Mouse (Mus musculus) neural tube, embryonic 11.5 days (tissue): Measurements from ENCODE around the gene Dennd1a. TPM values are rescaled to one million over a fixed set of nuclear protein-coding genes. Genes with fewer than 3 reads are reported as not detected.

Source experiments
- ATAC-seq: fragments of 200-750 bp; cut with Nextera tagmentation; 2 replicates; pipeline ENCODE4 v1.8.0; 2017; ENCODE audit warnings: moderate number of reproducible peaks, mild to moderate bottlenecking, moderate TSS enrichment, moderate library complexity; ENCODE audit not compliant: insufficient read depth, low FRiP score, low TSS enrichment
- DNase-seq: peaks from one replicate; pipeline ENCODE4 v3.0.0-alpha.2; 2015; ENCODE audit warnings: low spot score
- H3K27ac ChIP-seq: fragments of 300-500 bp; sonication (generic); 2 replicates; pipeline ENCODE4 v1.5.1; 2014; ENCODE audit warnings: low read depth, mild to moderate bottlenecking, low read length
- H3K27me3 ChIP-seq: fragments of 300-500 bp; sonication (generic); 2 replicates; pipeline ENCODE4 v1.6.1; 2014; ENCODE audit warnings: mild to moderate bottlenecking, low read length, mixed read lengths; ENCODE audit not compliant: control insufficient read depth, insufficient read depth
- H3K36me3 ChIP-seq: fragments of 300-500 bp; sonication (generic); 2 replicates; pipeline ENCODE4 v1.6.1; 2014; ENCODE audit warnings: mild to moderate bottlenecking, low read length, moderate library complexity, mixed read lengths; ENCODE audit not compliant: control insufficient read depth, insufficient read depth
- H3K4me1 ChIP-seq: fragments of 300-500 bp; sonication (generic); 2 replicates; pipeline ENCODE4 v1.6.1; 2014; ENCODE audit warnings: low read length, mixed read lengths; ENCODE audit not compliant: control insufficient read depth, insufficient read depth
- H3K4me2 ChIP-seq: fragments of 300-500 bp; sonication (generic); 2 replicates; pipeline ENCODE4 v1.6.1; 2014; ENCODE audit warnings: low read depth, mild to moderate bottlenecking, moderate library complexity
- H3K4me3 ChIP-seq: fragments of 300-500 bp; sonication (generic); 2 replicates; pipeline ENCODE4 v1.5.1; 2014; ENCODE audit warnings: low read depth, low read length
- H3K9ac ChIP-seq: fragments of 300-500 bp; sonication (generic); 2 replicates; pipeline ENCODE4 v1.6.1; 2014; ENCODE audit warnings: mild to moderate bottlenecking, low read length
- H3K9me3 ChIP-seq: fragments of 300-500 bp; sonication (generic); 2 replicates; pipeline ENCODE4 v1.6.1; 2016; ENCODE audit warnings: low read length; ENCODE audit not compliant: control insufficient read depth
- WGBS: fragments of 180-500 bp; shearing (Covaris S2); extraction: QIAGEN DNeasy Blood & Tissue Kit; methylation state at CpG from one replicate; pipeline ENCODE4 v1.1.7; 2014; 5-methylcytosine and 5-hydroxymethylcytosine counted together
- polyA plus RNA-seq: library from polyadenylated mRNA; unstranded; fragments of >200 nt; fragmentation: Nextera tagmentation; extraction: Ambion mirVana; gene quantifications from 2 replicates; pipeline ENCODE4 v1.2.1, GENCODE M21; 2014

Dennd1a gene
- polyA plus RNA-seq, 1 experiment from 2014 or later, result 7.3 TPM

GRCm38 (mm10) chr2:38142905-38143304, 144.3 kb downstream of the Dennd1a start:
- Histone ChIP-seq H3K36me3 (no peaks in the 10 kb centered on the region), H3K27ac (no peak overlapping the region), H3K4me3 (no peak overlapping the region), H3K4me1 (peaks cover 5% of the 10 kb centered on the region; the same call in 1 of the 2 replicates), H3K9ac (no peak overlapping the region), H3K9me3 (no peaks in the 10 kb centered on the region), H3K4me2 (no peak overlapping the region), H3K27me3 (no peaks in the 10 kb centered on the region)
- ATAC-seq (no peak), DNase-seq (no peak)
- WGBS, result 39% methylated on average over 5 of the region's 5 CpGs

- Histone ChIP-seq H3K9ac (no peak overlapping the region), H3K4me2 (no peak overlapping the region), H3K4me1 (peaks cover 5% of the 10 kb centered on the region; the same call in 1 of the 2 replicates), H3K36me3 (no peaks in the 10 kb centered on the region), H3K27ac (no peak overlapping the region), H3K4me3 (no peak overlapping the region), H3K9me3 (no peaks in the 10 kb centered on the region), H3K27me3 (no peaks in the 10 kb centered on the region)
- no peak for ATAC-seq
- no peak for DNase-seq
- WGBS, result 76% methylated on average over 2 of the region's 2 CpGs
Observed at GRCm38 (mm10) chr2:38142210-38142609, 145.0 kb downstream of the Dennd1a start.

GRCm38 (mm10) chr2:38139536-38139935, 147.7 kb downstream of the Dennd1a start:
- Histone ChIP-seq H3K27me3 (no peaks in the 10 kb centered on the region), H3K4me3 (no peak overlapping the region), H3K4me1 (peaks cover 5% of the 10 kb centered on the region; the same call in 1 of the 2 replicates), H3K27ac (no peak overlapping the region), H3K9ac (no peak overlapping the region), H3K4me2 (no peak overlapping the region), H3K36me3 (no peaks in the 10 kb centered on the region), H3K9me3 (no peaks in the 10 kb centered on the region)
- 61% methylated on average over 3 of the region's 3 CpGs for WGBS
- no peak for DNase-seq
- no peak for ATAC-seq

- Histone ChIP-seq H3K27ac (no peak overlapping the region), H3K27me3 (no peaks in the 10 kb centered on the region), H3K9me3 (no peaks in the 10 kb centered on the region), H3K4me2 (no peak overlapping the region), H3K4me3 (no peak overlapping the region), H3K9ac (no peak overlapping the region), H3K4me1 (peaks cover 5% of the 10 kb centered on the region; the same call in 1 of the 2 replicates), H3K36me3 (no peaks in the 10 kb centered on the region)
- WGBS, result 7% methylated on average over 5 of the region's 5 CpGs
- DNase-seq, result peak; percentile 62
- peak; percentile 83 for ATAC-seq
Observed at GRCm38 (mm10) chr2:38137086-38137485, 150.1 kb downstream of the Dennd1a start.

GRCm38 (mm10) chr2:38135427-38135826, 151.8 kb downstream of the Dennd1a start:
- ATAC-seq (no peak), DNase-seq (no peak)
- no peak overlapping the region for H3K4me3 ChIP-seq
- H3K27me3 ChIP-seq, result no peaks in the 10 kb centered on the region
- no peak overlapping the region for H3K4me2 ChIP-seq
- no peak overlapping the region for H3K27ac ChIP-seq
- no peaks in the 10 kb centered on the region for H3K36me3 ChIP-seq
- H3K9ac ChIP-seq, result no peak overlapping the region
- peaks cover 5% of the 10 kb centered on the region; the same call in 1 of the 2 replicates for H3K4me1 ChIP-seq
- no peaks in the 10 kb centered on the region for H3K9me3 ChIP-seq
- 66% methylated on average over 3 of the region's 3 CpGs for WGBS

- Histone ChIP-seq H3K36me3 (no peaks in the 10 kb centered on the region), H3K4me1 (no peaks in the 10 kb centered on the region), H3K27ac (no peak overlapping the region), H3K9ac (no peak overlapping the region), H3K4me2 (no peak overlapping the region), H3K9me3 (no peaks in the 10 kb centered on the region), H3K4me3 (no peak overlapping the region), H3K27me3 (no peaks in the 10 kb centered on the region)
- ATAC-seq (no peak), DNase-seq (no peak)
- WGBS, result 93% methylated on average over 5 of the region's 5 CpGs
Observed at GRCm38 (mm10) chr2:38133036-38133825, 154.0 kb downstream of the Dennd1a start.

- ATAC-seq, result no peak
- no peaks in the 10 kb centered on the region for H3K9me3 ChIP-seq
- no peak overlapping the region for H3K4me3 ChIP-seq
- H3K4me2 ChIP-seq, result no peak overlapping the region
- H3K27ac ChIP-seq, result no peak overlapping the region
- H3K4me1 ChIP-seq, result no peaks in the 10 kb centered on the region
- no peak for DNase-seq
- WGBS, result 71% methylated on average over 1 of the region's 1 CpGs
- no peaks in the 10 kb centered on the region for H3K36me3 ChIP-seq
- no peaks in the 10 kb centered on the region for H3K27me3 ChIP-seq
- no peak overlapping the region for H3K9ac ChIP-seq
Observed at GRCm38 (mm10) chr2:38132233-38132822, 154.9 kb downstream of the Dennd1a start.

- Histone ChIP-seq H3K27me3 (no peaks in the 10 kb centered on the region), H3K9ac (no peak overlapping the region), H3K27ac (no peak overlapping the region), H3K4me2 (no peak overlapping the region), H3K4me3 (no peak overlapping the region), H3K36me3 (no peaks in the 10 kb centered on the region), H3K9me3 (no peaks in the 10 kb centered on the region), H3K4me1 (no peaks in the 10 kb centered on the region)
- WGBS, result 89% methylated on average over 1 of the region's 1 CpGs
- DNase-seq, result no peak
- ATAC-seq, result no peak
Observed at GRCm38 (mm10) chr2:38131538-38131937, 155.7 kb downstream of the Dennd1a start.
